Mouse (Mus musculus): ENCODE measurements around the gene Lhfpl4. TPM values are rescaled to one million over a fixed set of nuclear protein-coding genes. Genes with fewer than 3 reads are reported as not detected.

Gene Lhfpl4
- total and polyA plus RNA-seq, 2 experiments = 0.02 TPM; not detected in 1

DNA sequence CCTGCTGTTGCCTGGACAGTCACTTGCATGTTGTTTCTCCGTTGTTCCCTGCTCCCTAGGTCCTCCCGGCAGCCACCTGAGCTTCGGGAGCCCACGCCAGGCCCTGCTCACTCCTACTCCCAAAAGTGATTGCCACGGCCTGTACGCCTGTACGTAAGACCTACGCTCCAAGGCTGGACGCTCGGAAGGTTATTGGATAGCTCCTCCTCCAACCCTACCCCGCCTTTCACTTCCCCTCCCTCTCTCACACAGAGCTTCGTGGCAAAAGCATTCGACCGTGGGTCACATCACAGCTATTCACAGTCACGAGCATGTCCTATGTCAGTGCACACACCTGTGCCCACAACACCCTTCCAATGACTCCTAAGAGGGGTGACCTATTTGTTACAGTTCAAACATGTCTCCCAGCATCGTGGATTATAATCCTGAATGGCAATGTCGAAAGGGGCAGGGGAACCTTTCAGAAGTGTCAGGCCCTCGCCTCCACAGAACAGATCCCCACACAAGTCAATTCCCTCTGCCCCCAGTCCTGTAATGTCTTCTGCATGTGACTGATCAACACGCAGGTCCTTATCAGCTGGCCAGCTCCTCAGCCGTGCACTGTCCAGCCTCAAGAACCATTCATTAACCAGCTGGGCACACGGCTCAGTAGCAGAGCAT lies 10.2 kb downstream of the Lhfpl4 start:
- Histone ChIP-seq H3K9ac (ENCODE audit: low read depth, low read length) (no peak overlapping the region), H3K36me3 (ENCODE audit: control insufficient read depth, insufficient read depth, low read length) (no peaks in the 10 kb centered on the region), H3K4me1 (ENCODE audit: control insufficient read depth, insufficient read depth, low read length) (no peaks in the 10 kb centered on the region), H3K4me3 (ENCODE audit: insufficient read depth, low read depth, low read length) (no peak overlapping the region), H3K79me2 (ENCODE audit: control insufficient read depth, insufficient read depth, low read length) (no peaks in the 10 kb centered on the region), H3K27ac (replicated peaks; ENCODE audit: insufficient read depth, low read depth, low read length) (no peak overlapping the region), H3K27me3 (ENCODE audit: control insufficient read depth, insufficient read depth, low read length) (no peaks in the 10 kb centered on the region)
- no peak for DNase-seq (ENCODE audit: extremely low read depth, low read depth, low spot score)
- 78% methylated on average over 21 of the region's 21 CpGs for WGBS
- TF ChIP-seq CTCF (IDR thresholded peaks at IDR 0.05; ENCODE audit: low read depth, low read length) = no peak

DNA sequence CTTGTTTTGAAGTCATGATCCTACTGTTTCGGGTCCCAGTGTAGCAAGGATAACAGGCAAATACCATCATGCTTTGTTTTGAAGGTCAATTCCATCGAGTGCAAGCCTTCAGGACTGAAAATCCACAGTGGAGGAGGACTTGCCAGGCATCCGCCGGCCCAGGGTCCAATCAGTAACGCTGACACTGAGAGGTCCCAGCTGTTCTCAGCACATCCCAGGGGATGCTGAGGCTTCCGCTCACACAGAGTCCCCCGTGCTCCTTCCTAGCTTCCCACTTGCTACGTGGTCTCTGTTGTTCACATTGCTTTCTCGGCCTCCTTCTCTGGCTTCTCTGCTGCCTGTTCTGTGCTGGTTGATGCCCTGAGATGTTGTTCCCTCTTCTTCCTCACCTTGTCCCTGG lies 11.0 kb downstream of the Lhfpl4 start:
- no peak for TF ChIP-seq POLR2A (IDR thresholded peaks at IDR 0.05; ENCODE audit: extremely low read depth, insufficient read depth, low read length)
- no peak for TF ChIP-seq CTCF (IDR thresholded peaks at IDR 0.05; ENCODE audit: low read depth, low read length)
- 74% methylated on average over 9 of the region's 9 CpGs for WGBS

DNA sequence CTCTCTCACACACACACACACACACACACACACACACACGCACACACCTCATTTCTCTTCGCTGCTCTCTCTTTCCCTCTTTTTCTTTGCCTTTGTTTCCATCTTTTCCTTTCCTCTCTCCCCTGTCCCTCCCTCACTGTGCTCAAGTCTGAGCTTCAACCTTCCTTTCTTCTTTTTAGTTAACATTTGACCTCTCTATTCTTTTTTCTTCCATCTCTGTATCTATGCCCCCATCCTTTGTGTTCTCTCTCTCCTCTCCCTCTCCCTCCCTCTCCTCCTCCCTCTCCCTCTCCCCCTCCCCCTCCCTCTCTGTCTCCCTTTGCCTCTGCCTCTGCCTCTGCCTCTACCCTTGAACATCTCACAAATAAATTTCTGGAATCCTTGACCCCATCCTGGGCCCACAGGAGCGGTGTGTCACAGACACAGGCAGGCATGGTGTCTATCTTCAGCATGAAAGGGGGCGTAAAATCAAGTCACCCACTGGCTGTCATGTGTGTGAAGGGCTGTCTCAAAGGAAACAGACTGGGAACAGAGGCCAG lies 15.9 kb downstream of the Lhfpl4 start:
- no peaks in the 10 kb centered on the region for H3K27me3 ChIP-seq (ENCODE audit: control insufficient read depth, insufficient read depth, low read length)
- H3K9ac ChIP-seq (ENCODE audit: low read depth, low read length) = no peak overlapping the region
- TF ChIP-seq POLR2A (IDR thresholded peaks at IDR 0.05; ENCODE audit: extremely low read depth, insufficient read depth, low read length) (no peak), CTCF (IDR thresholded peaks at IDR 0.05; ENCODE audit: low read depth, low read length) (no peak)
- no peak overlapping the region for H3K27ac ChIP-seq (replicated peaks; ENCODE audit: insufficient read depth, low read depth, low read length)
- no peaks in the 10 kb centered on the region for H3K4me1 ChIP-seq (ENCODE audit: control insufficient read depth, insufficient read depth, low read length)
- H3K36me3 ChIP-seq (ENCODE audit: control insufficient read depth, insufficient read depth, low read length) = no peaks in the 10 kb centered on the region
- DNase-seq (ENCODE audit: extremely low read depth, low read depth, low spot score) = no peak
- no peaks in the 10 kb centered on the region for H3K79me2 ChIP-seq (ENCODE audit: control insufficient read depth, insufficient read depth, low read length)
- no peak overlapping the region for H3K4me3 ChIP-seq (ENCODE audit: insufficient read depth, low read depth, low read length)
- WGBS = 52% methylated on average over 4 of the region's 4 CpGs

More for the DNA sequence above, 11.0 kb downstream of the Lhfpl4 start:
- no peaks in the 10 kb centered on the region for H3K79me2 ChIP-seq (ENCODE audit: control insufficient read depth, insufficient read depth, low read length)
- no peak overlapping the region for H3K9ac ChIP-seq (ENCODE audit: low read depth, low read length)
- H3K27me3 ChIP-seq (ENCODE audit: control insufficient read depth, insufficient read depth, low read length) = no peaks in the 10 kb centered on the region
- H3K4me3 ChIP-seq (ENCODE audit: insufficient read depth, low read depth, low read length) = no peak overlapping the region
- no peaks in the 10 kb centered on the region for H3K4me1 ChIP-seq (ENCODE audit: control insufficient read depth, insufficient read depth, low read length)
- no peaks in the 10 kb centered on the region for H3K36me3 ChIP-seq (ENCODE audit: control insufficient read depth, insufficient read depth, low read length)
- no peak for DNase-seq (ENCODE audit: extremely low read depth, low read depth, low spot score)
- H3K27ac ChIP-seq (replicated peaks; ENCODE audit: insufficient read depth, low read depth, low read length) = no peak overlapping the region

DNA sequence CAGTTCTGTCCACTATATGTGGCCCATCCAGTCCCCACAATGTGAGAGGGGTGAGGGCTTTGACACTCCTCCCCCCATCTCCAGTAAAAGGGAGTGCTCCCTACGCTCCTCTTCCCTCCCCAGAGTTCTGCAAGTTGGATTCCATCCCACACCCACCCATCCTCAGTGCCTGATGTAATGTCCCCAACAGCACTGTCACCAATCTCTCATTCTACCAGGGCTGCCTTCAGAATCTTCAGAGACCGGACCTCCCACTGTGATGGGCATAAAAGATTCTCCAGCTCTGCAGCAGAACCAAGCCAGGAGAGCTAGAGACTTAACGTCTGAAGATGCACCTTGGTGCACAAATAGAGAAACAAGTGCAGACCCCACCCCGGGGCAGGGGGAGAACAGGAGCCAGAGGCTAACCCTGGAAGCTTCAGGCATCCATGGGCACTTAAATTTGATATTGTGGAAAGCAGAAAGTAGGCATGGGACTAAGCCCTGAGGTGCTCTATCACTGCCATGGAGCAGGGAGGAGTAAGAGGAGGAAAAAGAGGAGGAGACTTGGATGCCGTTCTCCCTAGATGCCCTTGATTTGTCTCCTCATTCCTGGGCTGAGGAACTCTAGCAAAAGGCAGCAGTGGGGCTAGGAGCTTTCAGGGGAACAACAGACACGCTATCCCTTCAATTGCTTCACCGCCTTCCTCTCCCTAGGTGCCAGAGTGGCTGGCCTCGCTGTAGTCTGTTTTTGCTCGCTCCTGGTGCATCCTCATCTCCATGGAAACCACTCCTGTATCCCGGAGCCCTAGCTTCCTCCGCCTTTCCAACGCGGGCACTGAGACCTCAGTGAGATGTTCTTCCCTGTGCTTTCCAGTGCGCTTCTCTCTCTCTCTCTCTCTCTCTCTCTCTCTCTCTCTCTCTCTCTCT lies 16.6 kb downstream of the Lhfpl4 start:
- Histone ChIP-seq H3K36me3 (ENCODE audit: control insufficient read depth, insufficient read depth, low read length) (no peaks in the 10 kb centered on the region), H3K4me1 (ENCODE audit: control insufficient read depth, insufficient read depth, low read length) (no peaks in the 10 kb centered on the region), H3K9ac (ENCODE audit: low read depth, low read length) (no peak overlapping the region), H3K27me3 (ENCODE audit: control insufficient read depth, insufficient read depth, low read length) (no peaks in the 10 kb centered on the region), H3K79me2 (ENCODE audit: control insufficient read depth, insufficient read depth, low read length) (no peaks in the 10 kb centered on the region), H3K27ac (replicated peaks; ENCODE audit: insufficient read depth, low read depth, low read length) (no peak overlapping the region), H3K4me3 (ENCODE audit: insufficient read depth, low read depth, low read length) (no peak overlapping the region)
- WGBS = 32% methylated on average over 14 of the region's 14 CpGs
- DNase-seq (ENCODE audit: extremely low read depth, low read depth, low spot score) = no peak
- TF ChIP-seq CTCF (IDR thresholded peaks at IDR 0.05; ENCODE audit: low read depth, low read length) (no peak), POLR2A (IDR thresholded peaks at IDR 0.05; ENCODE audit: extremely low read depth, insufficient read depth, low read length) (no peak)

DNA sequence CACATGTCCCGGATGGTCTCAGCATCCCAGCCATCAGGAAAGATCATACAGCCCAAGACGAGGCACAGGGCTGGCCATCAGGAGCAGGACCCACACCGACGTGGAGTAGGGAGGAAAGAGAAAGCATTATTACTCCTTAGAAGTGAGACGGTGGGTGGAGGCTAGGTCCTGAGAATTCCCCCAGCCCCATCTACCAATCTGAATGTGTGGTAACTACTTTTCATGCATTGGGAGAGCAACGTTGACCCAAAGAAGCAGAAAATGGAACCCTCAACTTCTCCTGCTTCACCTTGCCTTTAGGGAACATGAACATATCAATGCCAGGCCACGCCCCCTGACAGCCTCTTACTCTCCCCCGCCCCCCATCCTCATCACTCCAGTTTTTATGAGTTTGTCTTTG lies 18.6 kb downstream of the Lhfpl4 start:
- no peaks in the 10 kb centered on the region for H3K4me1 ChIP-seq (ENCODE audit: control insufficient read depth, insufficient read depth, low read length)
- WGBS = 88% methylated on average over 8 of the region's 8 CpGs
- no peaks in the 10 kb centered on the region for H3K36me3 ChIP-seq (ENCODE audit: control insufficient read depth, insufficient read depth, low read length)
- no peaks in the 10 kb centered on the region for H3K27me3 ChIP-seq (ENCODE audit: control insufficient read depth, insufficient read depth, low read length)
- H3K9ac ChIP-seq (ENCODE audit: low read depth, low read length) = no peak overlapping the region
- DNase-seq (ENCODE audit: extremely low read depth, low read depth, low spot score) = no peak
- TF ChIP-seq POLR2A (IDR thresholded peaks at IDR 0.05; ENCODE audit: extremely low read depth, insufficient read depth, low read length) = no peak
- TF ChIP-seq CTCF (IDR thresholded peaks at IDR 0.05; ENCODE audit: low read depth, low read length) = no peak
- no peak overlapping the region for H3K27ac ChIP-seq (replicated peaks; ENCODE audit: insufficient read depth, low read depth, low read length)
- no peaks in the 10 kb centered on the region for H3K79me2 ChIP-seq (ENCODE audit: control insufficient read depth, insufficient read depth, low read length)
- no peak overlapping the region for H3K4me3 ChIP-seq (ENCODE audit: insufficient read depth, low read depth, low read length)

Data from liver, adult 2 months (tissue).